Mouse (Mus musculus) lung, embryonic 14.5 days (tissue): Measurements from ENCODE around the gene Qdpr. TPM values are rescaled to one million over a fixed set of nuclear protein-coding genes. Genes with fewer than 3 reads are reported as not detected.
"Not testable (repeated sequence)": the region's sequence is repeated elsewhere in the genome, so short reads cannot be mapped to it uniquely, and the experiment has no call there.

Source experiments
- ATAC-seq: fragments of 200-750 bp; cut with Nextera tagmentation; 2 replicates; pipeline ENCODE4 v1.8.0; 2017; ENCODE audit warnings: mild to moderate bottlenecking, moderate TSS enrichment, moderate library complexity; ENCODE audit not compliant: insufficient read depth
- DNase-seq: peaks from one replicate; pipeline ENCODE4 v3.0.0-alpha.2; 2015
- H3K27ac ChIP-seq: fragments of 300-500 bp; sonication (generic); 2 replicates; pipeline ENCODE4 v1.5.1; 2014; ENCODE audit warnings: low read depth, mild to moderate bottlenecking, moderate library complexity
- H3K27me3 ChIP-seq: fragments of 300-500 bp; sonication (generic); 2 replicates; pipeline ENCODE4 v1.6.1; 2014; ENCODE audit warnings: low read length, control low read depth; ENCODE audit not compliant: insufficient read depth
- H3K36me3 ChIP-seq: fragments of 300-500 bp; sonication (generic); 2 replicates; pipeline ENCODE4 v1.6.1; 2014; ENCODE audit warnings: control low read depth; ENCODE audit not compliant: insufficient read depth
- H3K4me1 ChIP-seq: fragments of 300-500 bp; sonication (generic); 2 replicates; pipeline ENCODE4 v1.6.1; 2014; ENCODE audit warnings: antibody characterized with exemption, control low read depth; ENCODE audit not compliant: insufficient read depth
- H3K4me2 ChIP-seq: fragments of 300-500 bp; sonication (generic); 2 replicates; pipeline ENCODE4 v1.6.1; 2014; ENCODE audit warnings: mild to moderate bottlenecking
- H3K4me3 ChIP-seq: fragments of 300-500 bp; sonication (generic); 2 replicates; pipeline ENCODE4 v1.5.1; 2014; ENCODE audit warnings: low read depth, low read length
- H3K9ac ChIP-seq: fragments of 300-500 bp; sonication (generic); 2 replicates; pipeline ENCODE4 v1.6.1; 2014
- H3K9me3 ChIP-seq: fragments of 300-500 bp; sonication (generic); 2 replicates; pipeline ENCODE4 v1.6.1; 2016; ENCODE audit warnings: low read depth, low read length, control low read depth
- CTCF ChIP-seq: IDR thresholded peaks from 2 replicates; pipeline ENCODE4 v1.5.1; 2016; ENCODE audit warnings: antibody characterized with exemption, low read depth
- WGBS: fragments of 180-500 bp; shearing (Covaris S2); extraction: QIAGEN DNeasy Blood & Tissue Kit; methylation state at CpG from one replicate; pipeline ENCODE4 v1.1.7; 2014; 5-methylcytosine and 5-hydroxymethylcytosine counted together
- polyA plus RNA-seq: library from polyadenylated mRNA; unstranded; fragments of >200 nt; fragmentation: Nextera tagmentation; extraction: Ambion mirVana; gene quantifications from 2 replicates; pipeline ENCODE4 v1.2.1, GENCODE M21; 2014

Gene Qdpr
- polyA plus RNA-seq, 1 experiment from 2014 or later: 122 TPM

DNA sequence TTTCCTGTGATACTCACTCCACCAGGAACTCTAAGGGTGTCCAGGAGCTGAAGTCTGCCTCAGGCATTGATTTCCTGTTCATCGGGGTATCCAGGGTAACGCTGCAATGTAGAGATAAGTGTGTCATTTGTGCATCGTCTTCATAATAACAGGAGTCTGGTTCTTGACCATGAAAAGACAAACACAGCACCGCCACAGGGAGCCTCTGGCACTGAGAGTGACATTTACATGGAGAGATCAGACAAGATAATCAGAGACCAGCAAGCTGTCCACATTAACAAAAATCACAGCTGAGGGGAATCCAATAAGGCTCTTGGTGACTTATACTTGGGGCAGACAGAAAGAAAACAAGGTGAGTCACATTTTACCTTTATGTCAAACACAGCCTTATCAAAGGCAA lies 12.2 kb downstream of the Qdpr start:
- Histone ChIP-seq H3K4me2 (no peak overlapping the region), H3K27ac (no peak overlapping the region), H3K9me3 (no peaks in the 10 kb centered on the region), H3K4me1 (no peaks in the 10 kb centered on the region), H3K27me3 (no peaks in the 10 kb centered on the region), H3K4me3 (no peak overlapping the region), H3K9ac (no peak overlapping the region), H3K36me3 (peaks cover 47% of the 10 kb centered on the region)
- DNase-seq: no peak
- WGBS: 65% methylated on average over 4 of the region's 4 CpGs
- ATAC-seq: no peak
- TF ChIP-seq CTCF: no peak

DNA sequence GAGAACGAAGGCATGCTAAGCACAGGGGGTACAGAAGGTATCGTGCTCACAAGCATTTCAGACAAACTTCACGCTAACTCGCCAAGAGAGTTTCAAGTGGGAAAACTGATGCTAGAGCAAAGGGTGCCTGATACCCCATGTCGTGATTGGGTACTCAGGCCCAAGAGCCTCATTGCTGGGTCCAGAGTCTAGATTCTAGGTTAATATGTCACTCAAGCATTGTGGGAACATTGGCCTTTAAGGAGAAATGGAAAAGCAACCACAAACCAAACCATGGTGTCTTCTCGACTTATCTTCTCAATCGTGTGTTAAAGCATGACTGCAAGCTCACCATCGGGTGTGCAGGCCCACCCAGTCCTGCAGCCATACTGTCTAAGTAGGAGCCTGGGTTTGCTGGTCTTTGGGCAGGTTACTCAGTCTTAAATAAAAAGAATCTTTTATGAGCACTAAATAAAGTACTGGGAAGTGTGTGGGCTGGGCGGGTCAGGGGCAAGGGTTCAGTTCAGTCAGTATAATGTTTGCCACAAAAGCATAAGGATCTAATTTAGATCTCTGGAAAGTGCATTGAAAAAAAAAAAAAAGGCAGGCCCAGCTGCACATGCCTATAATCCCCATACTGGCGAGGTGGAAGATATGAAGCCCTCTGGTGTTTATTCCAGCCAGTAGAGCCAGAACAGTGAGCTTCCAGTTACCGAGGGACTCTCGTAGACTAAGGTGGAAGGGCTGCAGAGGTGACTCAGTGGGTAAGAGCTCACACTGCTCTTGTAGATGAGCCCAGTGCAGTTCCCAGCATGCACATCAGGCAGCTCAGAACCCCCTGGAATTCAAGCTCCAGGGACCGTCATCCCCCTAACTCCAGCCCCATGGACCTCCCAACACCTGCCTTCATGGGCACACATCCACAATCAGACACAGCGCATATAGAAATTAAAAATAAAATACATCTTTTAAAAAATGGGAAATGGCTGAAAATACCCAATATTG lies 13.8 kb downstream of the Qdpr start:
- WGBS: 89% methylated on average over 14 of the region's 14 CpGs
- no peak overlapping the region for H3K27ac ChIP-seq
- H3K9ac ChIP-seq: no peak overlapping the region
- H3K4me2 ChIP-seq: no peak overlapping the region
- ATAC-seq (no peak), DNase-seq (no peak)
- H3K4me1 ChIP-seq: no peaks in the 10 kb centered on the region
- peaks cover 47% of the 10 kb centered on the region for H3K36me3 ChIP-seq
- no peak overlapping the region for H3K4me3 ChIP-seq
- H3K9me3 ChIP-seq: no peaks in the 10 kb centered on the region
- H3K27me3 ChIP-seq: no peaks in the 10 kb centered on the region
- TF ChIP-seq CTCF: no peak

DNA sequence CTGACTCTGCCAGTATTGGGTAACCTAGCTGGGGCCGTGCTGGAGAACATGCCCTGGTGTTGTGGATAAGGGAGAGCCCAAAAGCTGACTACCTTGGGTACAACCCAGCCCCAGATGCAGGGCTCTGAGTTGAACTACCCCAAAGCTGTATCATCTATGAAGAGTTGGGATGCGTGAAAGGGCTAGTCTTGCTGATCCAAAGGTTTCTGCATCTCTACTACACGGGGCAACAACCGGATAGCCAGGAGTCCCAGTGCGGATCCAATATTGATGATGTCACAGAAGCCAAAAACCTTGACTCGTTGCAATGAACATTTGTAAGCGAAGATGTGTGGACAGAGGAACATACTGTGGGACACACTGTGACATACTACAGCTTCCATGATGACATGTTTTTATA lies 22.1 kb downstream of the Qdpr start:
- Histone ChIP-seq H3K4me1 (no peaks in the 10 kb centered on the region), H3K9ac (no peak overlapping the region), H3K4me2 (no peak overlapping the region), H3K4me3 (no peak overlapping the region), H3K27me3 (no peaks in the 10 kb centered on the region), H3K36me3 (no peaks in the 10 kb centered on the region), H3K27ac (no peak overlapping the region), H3K9me3 (no peaks in the 10 kb centered on the region)
- DNase-seq (no peak), ATAC-seq (no peak)
- no peak for TF ChIP-seq CTCF
- 89% methylated on average over 7 of the region's 7 CpGs for WGBS

DNA sequence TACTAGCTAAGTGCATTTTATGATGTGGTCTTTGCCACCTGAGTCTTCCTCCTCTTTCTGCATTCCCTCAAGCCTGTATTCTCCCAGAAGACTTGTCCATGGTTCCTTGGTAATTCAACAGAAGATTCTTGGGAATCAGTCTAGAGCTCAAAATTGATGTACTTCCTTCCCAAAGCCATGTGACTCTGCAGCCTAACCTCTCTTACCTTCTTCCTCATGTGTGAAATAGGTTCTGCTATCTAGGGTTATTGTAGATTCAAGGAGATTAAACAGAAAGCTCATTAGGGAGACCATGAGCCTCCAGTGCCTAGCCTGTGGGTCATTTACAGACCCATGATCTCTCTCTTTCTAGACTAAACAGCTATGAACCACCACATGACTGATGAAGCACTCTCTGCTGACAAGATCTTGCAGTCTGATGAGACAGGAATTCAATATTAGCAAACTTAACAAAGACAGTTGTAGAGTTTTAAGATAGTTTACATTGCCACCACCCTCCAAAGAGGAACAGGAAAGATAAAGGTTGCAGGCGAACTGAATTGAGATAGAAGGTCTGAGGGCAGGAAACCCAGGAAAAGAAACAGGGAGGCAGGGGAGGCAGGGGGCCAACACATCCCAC lies 23.5 kb downstream of the Qdpr start:
- Histone ChIP-seq H3K4me3 (no peak overlapping the region), H3K4me2 (no peak overlapping the region), H3K36me3 (no peaks in the 10 kb centered on the region), H3K27ac (no peak overlapping the region), H3K9me3 (no peaks in the 10 kb centered on the region), H3K4me1 (no peaks in the 10 kb centered on the region), H3K27me3 (no peaks in the 10 kb centered on the region), H3K9ac (no peak overlapping the region)
- DNase-seq: no peak
- WGBS: 40% methylated on average over 1 of the region's 1 CpGs
- no peak for ATAC-seq
- TF ChIP-seq CTCF: no peak

DNA sequence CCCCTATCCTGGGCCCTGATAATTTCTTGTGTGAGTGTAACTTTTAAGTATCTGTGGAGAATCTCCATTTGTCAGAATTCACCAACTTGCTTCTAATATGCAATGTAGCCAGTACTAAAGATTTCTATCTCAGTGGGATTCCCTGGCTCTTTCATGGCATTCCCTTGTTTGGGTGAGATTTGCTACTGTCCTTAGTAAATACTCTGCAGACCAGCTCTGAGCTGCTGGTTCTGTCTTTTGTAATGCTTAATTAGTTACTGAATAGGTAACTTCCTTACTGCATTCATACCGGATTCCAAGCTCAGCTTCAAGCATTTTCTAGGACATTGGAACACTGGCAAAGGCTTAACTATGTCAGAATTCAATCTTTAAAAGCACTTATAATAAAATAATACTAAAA lies 24.3 kb downstream of the Qdpr start:
- H3K9me3 ChIP-seq, H3K4me3 ChIP-seq, DNase-seq, H3K27ac ChIP-seq, H3K9ac ChIP-seq, H3K4me1 ChIP-seq, H3K4me2 ChIP-seq, ATAC-seq, H3K36me3 ChIP-seq, H3K27me3 ChIP-seq: not testable (repeated sequence)
- 67% methylated on average over 1 of the region's 1 CpGs for WGBS

DNA sequence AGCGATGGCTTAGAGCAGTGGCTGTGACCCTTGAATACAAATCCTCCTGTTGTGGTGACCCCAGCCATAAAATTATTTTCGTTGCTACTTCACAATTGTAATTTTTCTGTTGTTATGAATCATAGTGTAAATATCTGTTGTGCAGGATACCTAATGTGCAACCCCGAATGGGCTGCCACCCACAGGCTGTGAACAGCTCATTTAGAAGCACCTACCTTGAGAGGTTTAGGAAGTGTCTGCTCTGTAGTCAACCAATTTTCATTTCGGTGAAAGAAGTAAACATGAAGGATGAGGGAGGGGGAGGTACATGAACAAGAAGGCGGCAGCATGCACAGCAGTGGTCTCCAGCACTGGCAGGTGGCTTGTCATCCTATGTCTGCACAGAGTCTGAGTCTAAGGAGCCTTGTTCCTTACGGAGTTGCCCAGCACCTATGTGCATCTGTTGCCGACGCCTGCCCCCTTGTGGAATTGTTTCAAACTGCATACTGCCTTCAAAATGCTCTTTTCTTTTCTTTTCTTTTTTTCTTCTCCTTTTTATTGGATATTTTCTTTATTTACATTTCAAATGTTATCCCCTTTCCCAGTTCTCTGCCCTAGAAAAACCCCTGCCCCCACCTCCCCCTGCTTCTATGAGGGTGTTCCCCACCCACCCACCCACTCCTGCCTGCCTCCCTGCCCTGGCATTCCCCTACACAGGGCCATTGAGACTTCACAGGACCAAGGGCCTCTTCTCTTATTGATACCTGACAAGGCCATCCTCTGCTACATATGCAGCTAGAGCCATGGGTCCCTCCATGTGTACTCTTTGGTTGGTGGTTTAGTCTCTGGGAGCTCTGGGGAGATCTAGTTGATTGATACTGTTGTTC lies 25.8 kb downstream of the Qdpr start:
- Histone ChIP-seq H3K4me3 (no peak overlapping the region), H3K4me2 (no peak overlapping the region), H3K9me3 (no peaks in the 10 kb centered on the region), H3K27ac (no peak overlapping the region), H3K9ac (no peak overlapping the region), H3K4me1 (no peaks in the 10 kb centered on the region), H3K36me3 (no peaks in the 10 kb centered on the region), H3K27me3 (no peaks in the 10 kb centered on the region)
- WGBS: 38% methylated on average over 8 of the region's 8 CpGs
- TF ChIP-seq CTCF: peak; percentile 85
- peak; percentile 74; the same call in 1 of the 2 replicates for ATAC-seq
- DNase-seq: peak; percentile 84
